Mouse (Mus musculus) midbrain, embryonic 13.5 days (tissue): ENCODE data around the gene Smim24. TPM values are rescaled to one million over a fixed set of nuclear protein-coding genes. Genes with fewer than 3 reads are reported as not detected.

Source experiments
- ATAC-seq: fragments of 200-750 bp; cut with Nextera tagmentation; 2 replicates; pipeline ENCODE4 v1.8.0; 2017; ENCODE audit warnings: mild to moderate bottlenecking, moderate TSS enrichment, moderate library complexity
- H3K27ac ChIP-seq: fragments of 300-500 bp; sonication (generic); 2 replicates; pipeline ENCODE4 v1.5.1; 2015; ENCODE audit warnings: inconsistent platforms, mild to moderate bottlenecking, moderate library complexity
- H3K27me3 ChIP-seq: fragments of 300-500 bp; sonication (generic); 2 replicates; pipeline ENCODE4 v1.6.1; 2015; ENCODE audit warnings: mild to moderate bottlenecking, inconsistent platforms
- H3K36me3 ChIP-seq: fragments of 300-500 bp; sonication (generic); 2 replicates; pipeline ENCODE4 v1.6.1; 2015; ENCODE audit warnings: mild to moderate bottlenecking, inconsistent platforms
- H3K4me1 ChIP-seq: fragments of 300-500 bp; sonication (generic); replicated peaks from 2 replicates; pipeline ENCODE4 v1.6.1; 2015; ENCODE audit warnings: inconsistent platforms
- H3K4me2 ChIP-seq: fragments of 300-500 bp; sonication (generic); replicated peaks from 2 replicates; pipeline ENCODE4 v1.6.1; 2015; ENCODE audit warnings: moderate library complexity, mild to moderate bottlenecking, inconsistent platforms
- H3K4me3 ChIP-seq: fragments of 300-500 bp; sonication (generic); replicated peaks from 2 replicates; pipeline ENCODE4 v1.5.1; 2015; ENCODE audit warnings: mild to moderate bottlenecking, inconsistent platforms
- H3K9ac ChIP-seq: fragments of 300-500 bp; sonication (generic); replicated peaks from 2 replicates; pipeline ENCODE4 v1.6.1; 2015; ENCODE audit warnings: mild to moderate bottlenecking, inconsistent platforms
- H3K9me3 ChIP-seq: fragments of 300-500 bp; sonication (generic); 2 replicates; pipeline ENCODE4 v1.6.1; 2016; ENCODE audit warnings: mild to moderate bottlenecking, inconsistent platforms
- WGBS: fragments of 180-500 bp; shearing (Covaris S2); methylation state at CpG from one replicate; pipeline ENCODE4 v1.1.7; 2015; 5-methylcytosine and 5-hydroxymethylcytosine counted together
- microRNA-seq: library from miRNA; unstranded; fragments of <30 nt; microRNA quantifications from one replicate; pipeline ENCODE4, GENCODE M21; 2016
- polyA plus RNA-seq: library from polyadenylated mRNA; unstranded; fragments of >200 nt; fragmentation: Nextera tagmentation; extraction: Ambion mirVana; gene quantifications from 2 replicates; pipeline ENCODE4 v1.2.1, GENCODE M21; 2015

Smim24 gene
- polyA plus RNA-seq, 1 experiment from 2014 or later, result 1.4 TPM

GRCm38 (mm10) chr10:81434361-81435263, 41.8 kb downstream of the Smim24 start:
- ATAC-seq, result no peak
- H3K27me3 ChIP-seq, result 0 out of 2 replicates have a peak, but pooled peaks cover 3% of the 10 kb centered on the region
- H3K4me2 ChIP-seq, result no peak overlapping the region
- H3K36me3 ChIP-seq, result no peaks in the 10 kb centered on the region
- H3K27ac ChIP-seq, result no peak overlapping the region
- H3K4me1 ChIP-seq, result peaks cover 24% of the 10 kb centered on the region
- peak overlapping the region; percentile 30; the same call in 1 of the 2 replicates for H3K9ac ChIP-seq
- H3K9me3 ChIP-seq, result no peaks in the 10 kb centered on the region
- H3K4me3 ChIP-seq, result no peak overlapping the region
- WGBS, result 67% methylated on average over 15 of the region's 15 CpGs

GRCm38 (mm10) chr10:81435436-81435835, 42.6 kb downstream of the Smim24 start:
- WGBS, result 73% methylated on average over 3 of the region's 3 CpGs
- H3K4me1 ChIP-seq, result peaks cover 20% of the 10 kb centered on the region
- H3K36me3 ChIP-seq, result no peaks in the 10 kb centered on the region
- H3K27ac ChIP-seq, result no peak overlapping the region
- H3K9ac ChIP-seq, result peak overlapping the region; percentile 30; the same call in 1 of the 2 replicates
- H3K4me3 ChIP-seq, result no peak overlapping the region
- H3K9me3 ChIP-seq, result no peaks in the 10 kb centered on the region
- ATAC-seq, result no peak
- H3K4me2 ChIP-seq, result no peak overlapping the region
- 0 out of 2 replicates have a peak, but pooled peaks cover 3% of the 10 kb centered on the region for H3K27me3 ChIP-seq

GRCm38 (mm10) chr10:81441019-81441418, 48.2 kb downstream of the Smim24 start:
- Histone ChIP-seq H3K9me3 (no peaks in the 10 kb centered on the region), H3K4me3 (no peak overlapping the region), H3K27ac (no peak overlapping the region), H3K4me1 (no peaks in the 10 kb centered on the region), H3K9ac (no peak overlapping the region), H3K4me2 (no peak overlapping the region), H3K36me3 (no peaks in the 10 kb centered on the region), H3K27me3 (peaks cover 14% of the 10 kb centered on the region; the same call in 1 of the 2 replicates)
- no peak for ATAC-seq

Small RNAs within 50 kb of the gene (microRNA-seq; reads per million reads assigned to microRNA genes)
- gene Mir1191b (not detected), gene Mir6913 (0.62 reads per million)

Other genes with a start within 250 kb of the Smim24 start
- 60.0 and 60.9 TPM in 2 replicates for gene Pias4, start 225.1 kb upstream of the Smim24 start, polyA plus RNA-seq
- 565 and 579 TPM in 2 replicates for gene Eef2, start 216.4 kb upstream of the Smim24 start, polyA plus RNA-seq
- gene Dapk3, start 210.0 kb upstream of the Smim24 start, polyA plus RNA-seq, result 48.4 and 67.3 TPM in 2 replicates
- 0.12 and 0.15 TPM in 2 replicates for gene 4930442H23Rik, start 209.2 kb upstream of the Smim24 start, polyA plus RNA-seq
- gene Nmrk2, start 191.0 kb upstream of the Smim24 start, polyA plus RNA-seq, result 0.16 TPM in 1 of 2 replicates, not detected in the other
- gene Atcay, start 162.2 kb upstream of the Smim24 start, polyA plus RNA-seq, result 66.0 and 77.3 TPM in 2 replicates
- gene Zfr2, start 159.9 kb upstream of the Smim24 start, polyA plus RNA-seq, result 16.5 and 19.7 TPM in 2 replicates
- gene Matk, start 140.1 kb upstream of the Smim24 start, polyA plus RNA-seq, result 7.2 and 8.8 TPM in 2 replicates
- gene Mrpl54, start 126.1 kb upstream of the Smim24 start, polyA plus RNA-seq, result 138 and 148 TPM in 2 replicates
- 27.9 and 30.8 TPM in 2 replicates for gene Apba3, start 126.1 kb upstream of the Smim24 start, polyA plus RNA-seq
- 4.9 and 5.5 TPM in 2 replicates for gene Tjp3, start 101.5 kb upstream of the Smim24 start, polyA plus RNA-seq
- 92.8 and 99.6 TPM in 2 replicates for gene Pip5k1c, start 100.1 kb upstream of the Smim24 start, polyA plus RNA-seq
- gene Cactin, start 71.9 kb upstream of the Smim24 start, polyA plus RNA-seq, result 35.5 and 35.8 TPM in 2 replicates
- 4.7 and 4.9 TPM in 2 replicates for gene Tbxa2r, start 64.3 kb upstream of the Smim24 start, polyA plus RNA-seq
- not detected in 2 replicates for gene Gipc3, start 49.8 kb upstream of the Smim24 start, polyA plus RNA-seq
- 46.5 and 49.8 TPM in 2 replicates for gene Hmg20b, start 42.6 kb upstream of the Smim24 start, polyA plus RNA-seq
- 8.8 and 10.1 TPM in 2 replicates for gene Mfsd12, start 35.6 kb upstream of the Smim24 start, polyA plus RNA-seq
- 0.44 and 0.70 TPM in 2 replicates for gene 4930404N11Rik, start 27.2 kb upstream of the Smim24 start, polyA plus RNA-seq
- gene Fzr1, start 14.5 kb upstream of the Smim24 start, polyA plus RNA-seq, result 127 and 133 TPM in 2 replicates
- 73.5 TPM in 2 replicates for gene Dohh, start 8.6 kb upstream of the Smim24 start, polyA plus RNA-seq
- gene Gm48551, start 8.6 kb upstream of the Smim24 start, polyA plus RNA-seq, result 6.9 and 7.2 TPM in 2 replicates
- gene Gm48552, start 4.0 kb upstream of the Smim24 start, polyA plus RNA-seq, result 1.2 and 2.1 TPM in 2 replicates
- gene Nfic, start 62.6 kb downstream of the Smim24 start, polyA plus RNA-seq, result 13.1 and 15.2 TPM in 2 replicates
- 75.5 and 79.4 TPM in 2 replicates for gene Celf5, start 89.7 kb downstream of the Smim24 start, polyA plus RNA-seq
- 57.1 and 58.2 TPM in 2 replicates for gene Ncln, start 103.3 kb downstream of the Smim24 start, polyA plus RNA-seq
- gene S1pr4, start 107.1 kb downstream of the Smim24 start, polyA plus RNA-seq, result 0.64 and 0.77 TPM in 2 replicates
- gene Gna15, start 131.2 kb downstream of the Smim24 start, polyA plus RNA-seq, result 0.94 and 1.0 TPM in 2 replicates
- 74.5 and 77.1 TPM in 2 replicates for gene Gna11, start 152.1 kb downstream of the Smim24 start, polyA plus RNA-seq
- gene Aes, start 166.4 kb downstream of the Smim24 start, polyA plus RNA-seq, result 451 and 572 TPM in 2 replicates
- 23.6 and 26.2 TPM in 2 replicates for gene Tle2, start 181.5 kb downstream of the Smim24 start, polyA plus RNA-seq
- 2.8 and 4.4 TPM in 2 replicates for gene Tle6, start 208.0 kb downstream of the Smim24 start, polyA plus RNA-seq
- 2.9 and 3.0 TPM in 2 replicates for gene BC025920, start 213.2 kb downstream of the Smim24 start, polyA plus RNA-seq
- 64.7 and 67.4 TPM in 2 replicates for gene Sirt6, start 234.7 kb downstream of the Smim24 start, polyA plus RNA-seq
- 8.5 and 9.3 TPM in 2 replicates for gene Ankrd24, start 235.5 kb downstream of the Smim24 start, polyA plus RNA-seq